Mouse (Mus musculus) effector memory CD4-positive, alpha-beta T cell, adult 7 months (primary cell): ENCODE data around the gene Rnf224. TPM values are rescaled to one million over a fixed set of nuclear protein-coding genes. Genes with fewer than 3 reads are reported as not detected.

Experiments used
- polyA plus RNA-seq: library from polyadenylated mRNA; unstranded; fragments of 100-300 nt; shearing (Covaris generic); gene quantifications from one replicate; pipeline ENCODE4 v1.2.1, GENCODE M21; 2017

Rnf224 gene
- polyA plus RNA-seq = not detected

GRCm38 (mm10) chr2:25236614-25237013, at the start of gene Rnf224:
Gene Rnf224 (minus strand): TSS chr2:25236787.

GRCm38 (mm10) chr2:25271827-25272511, 35.4 kb upstream of the Rnf224 start, which contains the start of the genes Ssna1 and Anapc2:
Gene Ssna1 (minus strand): TSS chr2:25272438.
Gene Anapc2 (plus strand): TSS chr2:25272478.

GRCm38 (mm10) chr2:25262291-25262767, 25.7 kb upstream of the Rnf224 start, which contains the start of gene Tprn:
Gene Tprn (plus strand): TSS chr2:25262618.

GRCm38 (mm10) chr2:25255284-25255779, 18.7 kb upstream of the Rnf224 start, which contains the start of gene Tmem203:
Gene Tmem203 (plus strand): TSS chr2:25255439.

GRCm38 (mm10) chr2:25246183-25247072, 9.8 kb upstream of the Rnf224 start, which contains the start of gene AL732309.1:
Gene AL732309.1 (minus strand): TSS chr2:25246863.

GRCm38 (mm10) chr2:25242101-25242506, 5.5 kb upstream of the Rnf224 start, which contains the start of the genes Rnf208 and Cysrt1:
Gene Rnf208 (plus strand): TSS chr2:25242255.
Gene Cysrt1 (minus strand): TSS chr2:25242452.

GRCm38 (mm10) chr2:25234050-25234449, 2.5 kb downstream of the Rnf224 start, which contains the start of gene Slc34a3:
Gene Slc34a3 (minus strand): TSS chr2:25234364.

GRCm38 (mm10) chr2:25224492-25224765, 12.2 kb downstream of the Rnf224 start, which contains the start of gene Tubb4b:
Gene Tubb4b (minus strand): TSS chr2:25224702.

GRCm38 (mm10) chr2:25218445-25218844, 18.1 kb downstream of the Rnf224 start, which contains the start of gene Fam166a:
Gene Fam166a (plus strand): TSS chr2:25218745.

GRCm38 (mm10) chr2:25214444-25214843, 22.1 kb downstream of the Rnf224 start, which contains the start of gene Stpg3:
Gene Stpg3 (minus strand): TSS chr2:25214637.

GRCm38 (mm10) chr2:25211121-25211670, 25.4 kb downstream of the Rnf224 start, which contains the start of gene Nelfb:
Gene Nelfb (minus strand): TSS chr2:25211489.

GRCm38 (mm10) chr2:25196172-25196954, 40.2 kb downstream of the Rnf224 start, which contains the start of gene Tor4a:
Gene Tor4a (minus strand): TSS chr2:25196886.

Other genes with a start within 250 kb of the Rnf224 start
- 26.2 TPM for gene Nsmf, start 182.4 kb downstream of the Rnf224 start, polyA plus RNA-seq
- gene Entpd8, start 156.5 kb downstream of the Rnf224 start, polyA plus RNA-seq = not detected
- gene Noxa1, start 141.6 kb downstream of the Rnf224 start, polyA plus RNA-seq = 0.24 TPM
- gene Nrarp, start 56.0 kb downstream of the Rnf224 start, polyA plus RNA-seq = 8.6 TPM
- 32.6 TPM for gene Tor4a, start 39.9 kb downstream of the Rnf224 start, polyA plus RNA-seq
- 86.6 TPM for gene Nelfb, start 25.3 kb downstream of the Rnf224 start, polyA plus RNA-seq
- gene Stpg3, start 22.1 kb downstream of the Rnf224 start, polyA plus RNA-seq = 0.68 TPM
- not detected for gene Fam166a, start 18.0 kb downstream of the Rnf224 start, polyA plus RNA-seq
- gene Tubb4b, start 12.1 kb downstream of the Rnf224 start, polyA plus RNA-seq = 119 TPM
- gene Slc34a3, start 2.4 kb downstream of the Rnf224 start, polyA plus RNA-seq = not detected
- gene Rnf208, start 5.5 kb upstream of the Rnf224 start, polyA plus RNA-seq = not detected
- not detected for gene Cysrt1, start 5.7 kb upstream of the Rnf224 start, polyA plus RNA-seq
- 5.2 TPM for gene AL732309.1, start 10.1 kb upstream of the Rnf224 start, polyA plus RNA-seq
- gene Tmem203, start 18.7 kb upstream of the Rnf224 start, polyA plus RNA-seq = 13.5 TPM
- gene Tprn, start 25.8 kb upstream of the Rnf224 start, polyA plus RNA-seq = 25.6 TPM
- gene Ssna1, start 35.7 kb upstream of the Rnf224 start, polyA plus RNA-seq = 64.4 TPM
- gene Anapc2, start 35.7 kb upstream of the Rnf224 start, polyA plus RNA-seq = 76.4 TPM
- 0.91 TPM for gene Tmem210, start 51.4 kb upstream of the Rnf224 start, polyA plus RNA-seq
- gene Lrrc26, start 53.1 kb upstream of the Rnf224 start, polyA plus RNA-seq = not detected
- gene Grin1, start 82.4 kb upstream of the Rnf224 start, polyA plus RNA-seq = not detected
- gene Man1b1, start 95.6 kb upstream of the Rnf224 start, polyA plus RNA-seq = 25.5 TPM
- 12.7 TPM for gene Dpp7, start 119.6 kb upstream of the Rnf224 start, polyA plus RNA-seq
- 23.4 TPM for gene Uap1l1, start 128.9 kb upstream of the Rnf224 start, polyA plus RNA-seq
- gene Sapcd2, start 135.5 kb upstream of the Rnf224 start, polyA plus RNA-seq = not detected
- not detected for gene Entpd2, start 159.1 kb upstream of the Rnf224 start, polyA plus RNA-seq
- 2.1 TPM for gene Npdc1, start 162.6 kb upstream of the Rnf224 start, polyA plus RNA-seq
- gene Fut7, start 186.5 kb upstream of the Rnf224 start, polyA plus RNA-seq = 0.26 TPM
- gene Abca2, start 191.9 kb upstream of the Rnf224 start, polyA plus RNA-seq = 51.3 TPM
- 1.0 TPM for gene Clic3, start 220.1 kb upstream of the Rnf224 start, polyA plus RNA-seq
- gene Paxx, start 224.3 kb upstream of the Rnf224 start, polyA plus RNA-seq = 50.2 TPM
- gene Ptgds, start 233.3 kb upstream of the Rnf224 start, polyA plus RNA-seq = not detected